Mouse (Mus musculus): Measurements from ENCODE around the gene Ahcyl2.
"Not testable (repeated sequence)": the region's sequence is repeated elsewhere in the genome, so short reads cannot be mapped to it uniquely, and the experiment has no call there.

Ahcyl2 gene

GRCm38 (mm10) chr6:29767813-29768660 is at the start of gene Ahcyl2:
TSS of gene Ahcyl2 (plus strand) at chr6:29768011.
- DNase-seq (ENCODE audit: low spot score in 2 of 2) = peak; percentile 80 to 86

GRCm38 (mm10) chr6:29718894-29719329 is 48.9 kb upstream of the Ahcyl2 start:
- DNase-seq (ENCODE audit: low spot score in 2 of 2) = no peak

DNA sequence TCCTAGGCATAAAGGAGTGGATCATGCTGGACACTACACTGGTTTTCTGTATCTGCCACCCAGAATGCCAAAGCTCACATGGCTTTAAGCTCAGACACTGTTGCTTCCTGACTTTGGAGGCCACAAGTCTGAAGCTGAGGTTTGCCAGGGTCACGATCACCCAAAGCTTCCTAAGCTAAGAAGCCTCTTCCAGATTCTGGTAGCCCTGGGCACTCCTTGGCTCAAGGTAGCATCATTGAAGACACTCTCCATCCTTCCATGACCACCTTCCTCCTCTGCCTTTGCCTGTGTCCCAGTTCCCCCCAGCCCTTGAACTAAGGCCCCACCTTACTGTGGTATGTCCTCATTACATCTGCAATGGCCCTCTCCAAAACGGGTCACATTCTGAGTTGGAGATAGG is 45.9 kb upstream of the Ahcyl2 start:
- no peak for DNase-seq (ENCODE audit: low spot score in 2 of 2)

GRCm38 (mm10) chr6:29726576-29727200 is 41.1 kb upstream of the Ahcyl2 start:
- no peak for DNase-seq (ENCODE audit: low spot score in 2 of 2)

DNA sequence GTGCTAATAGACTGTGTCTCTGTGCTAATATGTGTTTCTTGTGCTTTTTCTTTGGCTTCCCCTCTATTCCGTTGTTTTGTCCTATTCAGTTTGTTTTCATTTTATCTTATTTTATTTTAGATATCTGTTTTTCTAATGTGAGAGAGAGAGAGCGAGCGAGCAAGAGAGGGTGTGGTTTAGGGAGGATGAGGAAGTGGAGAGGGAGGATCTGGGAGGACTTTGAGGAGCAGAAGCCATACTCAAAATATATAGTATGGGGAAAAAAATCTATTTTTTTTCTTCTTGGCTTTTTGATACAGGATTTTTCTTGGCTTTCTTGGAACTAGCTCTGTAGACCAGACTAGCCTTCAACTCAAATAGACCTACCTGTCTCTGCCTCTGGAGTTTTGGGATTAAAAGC is 39.8 kb upstream of the Ahcyl2 start:
- no peak for DNase-seq (ENCODE audit: low spot score in 2 of 2)

- no peak for DNase-seq (ENCODE audit: low spot score in 2 of 2)
Measured at GRCm38 (mm10) chr6:29729491-29729890, 38.3 kb upstream of the Ahcyl2 start.

DNA sequence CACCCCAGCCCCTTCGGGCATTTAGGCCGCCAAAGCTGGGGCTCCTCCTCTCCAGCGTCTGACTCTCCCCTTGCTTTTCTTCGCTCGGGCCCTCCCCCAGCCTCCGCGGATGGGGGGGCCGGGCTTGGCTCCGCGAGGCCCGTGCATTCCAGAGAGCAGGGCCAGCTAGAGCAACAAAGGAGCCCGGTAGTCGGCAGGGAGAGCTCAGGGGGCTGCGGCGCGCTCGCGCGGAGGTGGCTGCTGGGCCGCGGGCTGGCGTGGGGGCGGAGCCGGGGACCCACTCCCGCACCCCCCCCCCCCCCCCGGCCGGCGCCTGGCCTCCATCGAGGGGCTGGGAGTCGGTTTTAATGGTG is 32.5 kb upstream of the Ahcyl2 start, which contains the start of gene Smo:
Gene Smo (plus strand): TSS at position 168 of the 353 bp plus-strand sequence.
- no peak for DNase-seq (ENCODE audit: low spot score in 2 of 2)

- DNase-seq (ENCODE audit: low spot score in 2 of 2) = no peak
Measured at GRCm38 (mm10) chr6:29735689-29736451, 31.9 kb upstream of the Ahcyl2 start.

- no peak for DNase-seq (ENCODE audit: low spot score in 2 of 2)
Measured at GRCm38 (mm10) chr6:29736610-29737458, 31.0 kb upstream of the Ahcyl2 start.

GRCm38 (mm10) chr6:29751466-29752152 is 16.2 kb upstream of the Ahcyl2 start:
- no peak for DNase-seq (ENCODE audit: low spot score in 2 of 2)

DNA sequence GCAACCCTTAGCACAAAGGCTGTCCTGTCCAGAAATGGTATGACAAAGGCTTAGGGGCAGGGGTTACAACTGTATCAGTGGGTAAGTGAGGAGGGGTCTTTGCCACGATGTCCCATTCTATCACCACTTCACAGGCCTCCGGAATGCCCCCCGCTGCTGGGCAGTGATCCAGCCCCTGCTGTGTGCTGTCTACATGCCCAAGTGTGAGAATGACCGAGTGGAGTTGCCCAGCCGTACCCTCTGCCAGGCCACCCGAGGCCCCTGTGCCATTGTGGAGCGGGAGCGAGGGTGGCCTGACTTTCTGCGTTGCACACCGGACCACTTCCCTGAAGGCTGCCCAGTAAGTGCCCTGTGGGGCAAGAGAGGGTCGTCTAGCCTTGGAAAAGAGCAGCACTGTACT is 14.5 kb upstream of the Ahcyl2 start:
- DNase-seq (ENCODE audit: low spot score in 2 of 2) = no peak

GRCm38 (mm10) chr6:29756001-29756400 is 11.8 kb upstream of the Ahcyl2 start:
- DNase-seq (ENCODE audit: low spot score in 2 of 2) = no peak

GRCm38 (mm10) chr6:29756476-29756875 is 11.3 kb upstream of the Ahcyl2 start:
- DNase-seq (ENCODE audit: low spot score in 2 of 2) = no peak

DNA sequence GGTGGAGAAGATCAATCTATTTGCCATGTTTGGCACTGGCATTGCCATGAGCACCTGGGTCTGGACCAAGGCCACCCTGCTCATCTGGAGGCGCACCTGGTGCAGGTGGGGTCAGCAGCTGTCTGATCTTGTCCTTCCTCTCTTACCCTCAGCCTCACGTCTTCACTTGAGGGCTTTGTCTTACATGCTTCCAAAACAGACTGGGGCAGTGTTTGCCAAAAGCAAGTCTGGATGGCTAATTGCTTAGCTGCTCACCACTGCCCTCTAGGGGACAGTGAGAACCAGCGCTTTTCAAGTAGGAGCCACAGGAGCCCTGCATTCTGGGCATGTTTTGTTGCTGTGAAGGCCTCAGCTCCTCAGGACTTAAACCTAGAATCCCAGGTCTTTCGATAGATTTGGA is 9.4 kb upstream of the Ahcyl2 start:
- peak; percentile 23 to 58 for DNase-seq (ENCODE audit: low spot score in 2 of 2)

DNA sequence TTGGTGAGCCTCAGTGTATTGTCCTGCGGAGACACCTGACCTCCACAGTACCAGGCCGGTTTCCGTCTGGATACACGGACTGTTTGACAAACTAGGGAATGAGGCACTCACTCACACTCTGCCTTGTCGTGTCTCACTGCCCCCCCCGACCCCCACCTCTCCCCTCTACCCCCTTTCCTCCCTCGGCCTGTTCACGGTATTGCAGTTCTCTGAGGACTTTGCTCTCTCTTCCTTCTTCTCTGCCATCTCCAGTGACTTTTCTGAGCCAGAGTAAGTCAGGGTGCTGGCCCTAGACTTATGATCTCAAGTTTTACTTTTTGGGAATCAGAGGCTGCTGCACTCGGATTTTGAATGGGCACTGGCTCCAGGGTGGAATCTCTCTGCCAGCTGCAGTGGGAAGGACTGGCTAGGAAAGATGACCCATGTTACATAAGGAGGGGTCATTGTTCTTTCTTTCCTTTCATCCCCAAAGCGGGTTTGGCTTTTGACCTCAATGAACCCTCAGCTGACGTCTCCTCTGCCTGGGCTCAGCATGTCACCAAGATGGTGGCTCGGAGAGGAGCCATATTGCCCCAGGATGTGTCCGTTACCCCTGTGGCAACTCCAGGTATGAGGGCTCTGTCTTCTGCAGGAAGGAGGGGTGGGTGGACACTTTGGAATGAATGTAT is 8.7 kb upstream of the Ahcyl2 start:
- no peak for DNase-seq (ENCODE audit: low spot score in 2 of 2)

GRCm38 (mm10) chr6:29760397-29760796 is 7.4 kb upstream of the Ahcyl2 start:
- DNase-seq (ENCODE audit: low spot score in 2 of 2) = not testable (repeated sequence)

DNA sequence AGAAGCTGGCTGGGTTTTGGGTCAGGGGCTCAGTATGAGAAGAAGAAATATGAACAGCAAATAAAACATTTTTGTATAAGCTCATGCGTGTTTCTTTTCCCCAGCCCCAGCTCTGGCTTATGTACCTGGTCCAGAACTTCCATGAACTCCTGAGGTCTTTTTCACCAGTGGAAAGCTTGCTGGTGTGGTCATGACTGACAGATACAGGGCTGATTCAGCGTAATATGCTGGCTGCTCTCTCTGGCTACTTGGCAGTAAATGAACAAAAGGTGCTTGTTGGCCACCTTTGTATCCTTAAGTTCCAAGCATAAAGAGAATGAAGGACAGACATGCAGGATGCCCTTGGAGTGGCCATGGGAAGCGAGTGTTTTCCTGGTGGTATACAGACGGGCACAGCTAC is 6.5 kb upstream of the Ahcyl2 start:
- no peak for DNase-seq (ENCODE audit: low spot score in 2 of 2)

- DNase-seq (ENCODE audit: low spot score in 2 of 2) = no peak
Measured at GRCm38 (mm10) chr6:29762524-29762923, 5.3 kb upstream of the Ahcyl2 start.

- DNase-seq (ENCODE audit: low spot score in 2 of 2) = no peak
Measured at GRCm38 (mm10) chr6:29766874-29767273, 937 bp upstream of the Ahcyl2 start.

- DNase-seq (ENCODE audit: low spot score in 2 of 2) = peak; percentile 32 to 39
Measured at GRCm38 (mm10) chr6:29768791-29769441, 1.1 kb downstream of the Ahcyl2 start.
